Mouse (Mus musculus): ENCODE data around the gene Rbm7. TPM values are rescaled to one million over a fixed set of nuclear protein-coding genes. Genes with fewer than 3 reads are reported as not detected.
"Not testable (repeated sequence)": the region's sequence is repeated elsewhere in the genome, so short reads cannot be mapped to it uniquely, and the experiment has no call there.

Gene Rbm7
- total and polyA plus RNA-seq, 3 experiments, result 47.3 to 48.4 TPM; not detected in 1

- peaks cover 21% of the 10 kb centered on the region in 2 experiments for H3K36me3 ChIP-seq (ENCODE audit: control insufficient read depth in 1 of 2, insufficient read depth in 2 of 2, low read length in 2 of 2)
- DNase-seq (ENCODE audit: low read depth, low spot score), result no peak
- no peak overlapping the region for H3K9ac ChIP-seq (ENCODE audit: control insufficient read depth, low read depth, low read length, poor library complexity, severe bottlenecking)
- TF ChIP-seq TBP (IDR thresholded peaks at IDR 0.05; ENCODE audit: low read depth, low read length) (no peak), NRF1 (IDR thresholded peaks at IDR 0.05; ENCODE audit: insufficient read depth, low read depth, low read length, poor library complexity, severe bottlenecking) (no peak), POLR2AphosphoS2 (IDR thresholded peaks at IDR 0.05; ENCODE audit: low read length) (no peak), GATA1 (IDR thresholded peaks at IDR 0.05; ENCODE audit: low read depth, low read length) (no peak), RCOR1 (IDR thresholded peaks at IDR 0.05; ENCODE audit: low read depth, low read length) (no peak)
- H3K27ac ChIP-seq (ENCODE audit: control insufficient read depth, low read depth, low read length), result no peak overlapping the region
- H3K4me1 ChIP-seq (ENCODE audit: control insufficient read depth in 1 of 2, insufficient read depth in 2 of 2, low read length in 2 of 2), result peaks cover 6 to 9% of the 10 kb centered on the region in 2 experiments; a peak in 3 of 4 replicates
- peaks cover 9% of the 10 kb centered on the region; the same call in 1 of the 2 replicates for H3K79me2 ChIP-seq (ENCODE audit: control insufficient read depth, insufficient read depth, low read length, poor library complexity)
- no peaks in the 10 kb centered on the region for H3K9me3 ChIP-seq (replicated peaks; ENCODE audit: insufficient read depth, low read length)
- H3K27me3 ChIP-seq (ENCODE audit: control insufficient read depth in 1 of 2, insufficient read depth in 2 of 2, low read length in 2 of 2), result no peaks in the 10 kb centered on the region
- H3K4me3 ChIP-seq (ENCODE audit: control insufficient read depth in 1 of 2, insufficient read depth in 1 of 2, low read depth in 2 of 2, low read length in 2 of 2), result no peak overlapping the region
These were observed 22.0 kb downstream of the Rbm7 start for GRCm38 (mm10) chr9:48473131-48473530.

- Histone ChIP-seq H3K27me3 (ENCODE audit: control insufficient read depth in 1 of 2, insufficient read depth in 2 of 2, low read length in 2 of 2) (no peaks in the 10 kb centered on the region), H3K4me1 (ENCODE audit: control insufficient read depth in 1 of 2, insufficient read depth in 2 of 2, low read length in 2 of 2) (peaks cover 3 to 6% of the 10 kb centered on the region in 2 experiments; a peak in 3 of 4 replicates), H3K79me2 (ENCODE audit: control insufficient read depth, insufficient read depth, low read length, poor library complexity) (peaks cover 7% of the 10 kb centered on the region; the same call in 1 of the 2 replicates), H3K4me3 (ENCODE audit: control insufficient read depth in 1 of 2, insufficient read depth in 1 of 2, low read depth in 2 of 2, low read length in 2 of 2) (no peak overlapping the region), H3K36me3 (ENCODE audit: control insufficient read depth in 1 of 2, insufficient read depth in 2 of 2, low read length in 2 of 2) (peaks cover 16 to 24% of the 10 kb centered on the region in 2 experiments), H3K9me3 (replicated peaks; ENCODE audit: insufficient read depth, low read length) (no peaks in the 10 kb centered on the region), H3K9ac (ENCODE audit: control insufficient read depth, low read depth, low read length, poor library complexity, severe bottlenecking) (no peak overlapping the region), H3K27ac (ENCODE audit: control insufficient read depth, low read depth, low read length) (no peak overlapping the region)
- no peak for DNase-seq (ENCODE audit: low read depth, low spot score)
- TF ChIP-seq POLR2A (IDR thresholded peaks at IDR 0.05; ENCODE audit: control insufficient read depth in 1 of 2, insufficient read depth in 1 of 2, low read depth in 1 of 2, low read length in 2 of 2, poor library complexity in 1 of 2) (no peak), MXI1 (IDR thresholded peaks at IDR 0.05; ENCODE audit: low read depth, low read length) (no peak), GATA1 (IDR thresholded peaks at IDR 0.05; ENCODE audit: low read depth, low read length) (no peak), NRF1 (IDR thresholded peaks at IDR 0.05; ENCODE audit: insufficient read depth, low read depth, low read length, poor library complexity, severe bottlenecking) (no peak), MEF2A (IDR thresholded peaks at IDR 0.05; ENCODE audit: extremely low read depth, insufficient replicate concordance, low read depth, low read length, poor library complexity, severe bottlenecking) (no peak), CTCF (IDR thresholded peaks at IDR 0.05 in 2 of 3, conservative IDR thresholded peaks at IDR 0.05 in 1 of 3; ENCODE audit: control insufficient read depth in 1 of 3, insufficient read depth in 1 of 3, low read depth in 2 of 3, low read length in 3 of 3, poor library complexity in 1 of 3, severe bottlenecking in 1 of 3) (no peak), MYB (IDR thresholded peaks at IDR 0.05; ENCODE audit: low read depth, low read length) (no peak), ELF1 (IDR thresholded peaks at IDR 0.05; ENCODE audit: low read depth, low read length) (no peak), POLR2AphosphoS2 (IDR thresholded peaks at IDR 0.05; ENCODE audit: low read length) (no peak), MYC (IDR thresholded peaks at IDR 0.05; ENCODE audit: low read depth, low read length) (no peak), GABPA (IDR thresholded peaks at IDR 0.05; ENCODE audit: low read depth, low read length) (no peak), RCOR1 (IDR thresholded peaks at IDR 0.05; ENCODE audit: low read depth, low read length) (no peak), BHLHE40 (IDR thresholded peaks at IDR 0.05; ENCODE audit: borderline replicate concordance, low read depth, low read length) (no peak), ETS1 (IDR thresholded peaks at IDR 0.05; ENCODE audit: low read depth, low read length) (no peak), USF1 (IDR thresholded peaks at IDR 0.05; ENCODE audit: low read depth, low read length) (no peak), ZNF384 (IDR thresholded peaks at IDR 0.05; ENCODE audit: low read depth, low read length) (no peak), EP300 (IDR thresholded peaks at IDR 0.05; ENCODE audit: low read depth in 1 of 2, low read length in 2 of 2) (no peak)
These were observed 22.6 kb downstream of the Rbm7 start for GRCm38 (mm10) chr9:48472441-48473025.

GRCm38 (mm10) chr9:48467471-48467870 is 27.6 kb downstream of the Rbm7 start:
- DNase-seq (ENCODE audit: low read depth, low spot score); H3K79me2 ChIP-seq (ENCODE audit: control insufficient read depth, insufficient read depth, low read length, poor library complexity); H3K4me1 ChIP-seq (ENCODE audit: control insufficient read depth in 1 of 2, insufficient read depth in 2 of 2, low read length in 2 of 2); H3K27ac ChIP-seq (ENCODE audit: control insufficient read depth, low read depth, low read length); H3K4me3 ChIP-seq (ENCODE audit: control insufficient read depth in 1 of 2, insufficient read depth in 1 of 2, low read depth in 2 of 2, low read length in 2 of 2); H3K9me3 ChIP-seq (replicated peaks; ENCODE audit: insufficient read depth, low read length); H3K9ac ChIP-seq (ENCODE audit: control insufficient read depth, low read depth, low read length, poor library complexity, severe bottlenecking); H3K27me3 ChIP-seq (ENCODE audit: control insufficient read depth in 1 of 2, insufficient read depth in 2 of 2, low read length in 2 of 2); H3K36me3 ChIP-seq (ENCODE audit: control insufficient read depth in 1 of 2, insufficient read depth in 2 of 2, low read length in 2 of 2): not testable (repeated sequence)
